Mouse (Mus musculus) midbrain, embryonic 15.5 days (tissue): Measurements from ENCODE around the gene Sapcd1. TPM values are rescaled to one million over a fixed set of nuclear protein-coding genes. Genes with fewer than 3 reads are reported as not detected.

Experiments
- ATAC-seq: fragments of 200-750 bp; cut with Nextera tagmentation; replicated peaks from 2 replicates; pipeline ENCODE4 v1.8.0; 2017; ENCODE audit warnings: moderate TSS enrichment
- H3K27ac ChIP-seq: fragments of 300-500 bp; sonication (generic); 2 replicates; pipeline ENCODE4 v1.5.1; 2015; ENCODE audit warnings: mild to moderate bottlenecking, inconsistent platforms
- H3K27me3 ChIP-seq: fragments of 300-500 bp; sonication (generic); replicated peaks from 2 replicates; pipeline ENCODE4 v1.6.1; 2015; ENCODE audit warnings: inconsistent platforms
- H3K36me3 ChIP-seq: fragments of 300-500 bp; sonication (generic); replicated peaks from 2 replicates; pipeline ENCODE4 v1.6.1; 2015; ENCODE audit warnings: inconsistent platforms
- H3K4me1 ChIP-seq: fragments of 300-500 bp; sonication (generic); 2 replicates; pipeline ENCODE4 v1.6.1; 2015; ENCODE audit warnings: inconsistent platforms
- H3K4me2 ChIP-seq: fragments of 300-500 bp; sonication (generic); 2 replicates; pipeline ENCODE4 v1.6.1; 2015; ENCODE audit warnings: inconsistent platforms, mild to moderate bottlenecking, moderate library complexity
- H3K4me3 ChIP-seq: fragments of 300-500 bp; sonication (generic); 2 replicates; pipeline ENCODE4 v1.5.1; 2015; ENCODE audit warnings: mild to moderate bottlenecking, inconsistent platforms
- H3K9ac ChIP-seq: fragments of 300-500 bp; sonication (generic); 2 replicates; pipeline ENCODE4 v1.6.1; 2015; ENCODE audit warnings: mild to moderate bottlenecking, inconsistent platforms
- H3K9me3 ChIP-seq: fragments of 300-500 bp; sonication (generic); 2 replicates; pipeline ENCODE4 v1.6.1; 2016; ENCODE audit warnings: inconsistent platforms
- WGBS: fragments of 180-500 bp; shearing (Covaris S2); methylation state at CpG from one replicate; pipeline ENCODE4 v1.1.7; 2015; ENCODE audit warnings: mixed read lengths; 5-methylcytosine and 5-hydroxymethylcytosine counted together
- polyA plus RNA-seq: library from polyadenylated mRNA; unstranded; fragments of >200 nt; fragmentation: Nextera tagmentation; extraction: Ambion mirVana; gene quantifications from 2 replicates; pipeline ENCODE4 v1.2.1, GENCODE M21; 2015

Sapcd1 gene
- polyA plus RNA-seq, 1 experiment from 2014 or later: 2.7 TPM

DNA sequence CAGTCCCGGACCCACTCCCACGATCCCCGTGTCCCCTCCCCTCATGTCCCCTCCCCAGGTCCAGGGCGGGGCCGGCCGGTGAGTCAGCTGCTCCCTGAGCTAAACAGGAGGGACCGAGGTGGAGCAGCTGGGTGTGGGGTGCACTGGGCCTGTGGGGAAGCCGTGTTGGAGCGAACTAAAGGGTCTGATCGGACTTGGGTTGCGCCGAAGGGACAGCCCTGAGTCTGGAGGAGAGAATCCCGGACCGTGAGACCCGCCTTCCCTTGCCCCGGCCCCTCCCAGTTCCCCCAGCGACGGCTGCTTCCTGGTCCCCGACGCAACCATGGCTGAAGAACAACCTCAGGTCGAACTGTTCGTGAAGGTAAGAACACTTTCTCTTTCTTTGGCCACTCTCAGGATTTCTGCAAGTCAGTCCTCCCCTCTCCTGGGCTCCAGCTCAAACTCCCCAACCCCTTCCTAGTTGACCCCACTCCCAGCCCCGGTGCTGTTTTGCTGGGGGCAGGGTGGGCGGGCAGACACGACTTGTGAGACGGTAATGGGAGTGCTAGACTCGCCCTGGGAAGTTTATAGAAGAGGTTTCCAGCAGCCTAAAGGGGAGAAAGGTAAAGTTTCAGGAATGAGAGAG is 22.4 kb upstream of the Sapcd1 start:
- Histone ChIP-seq H3K4me2 (peak overlapping the region; percentile 54), H3K36me3 (no peaks in the 10 kb centered on the region), H3K9ac (peak overlapping the region; percentile 47), H3K9me3 (no peaks in the 10 kb centered on the region), H3K27me3 (no peaks in the 10 kb centered on the region), H3K4me1 (peaks cover 32% of the 10 kb centered on the region), H3K27ac (peak overlapping the region; percentile 83), H3K4me3 (peak overlapping the region; percentile 35)
- ATAC-seq: no peak
- 2% methylated on average over 27 of the region's 27 CpGs for WGBS

DNA sequence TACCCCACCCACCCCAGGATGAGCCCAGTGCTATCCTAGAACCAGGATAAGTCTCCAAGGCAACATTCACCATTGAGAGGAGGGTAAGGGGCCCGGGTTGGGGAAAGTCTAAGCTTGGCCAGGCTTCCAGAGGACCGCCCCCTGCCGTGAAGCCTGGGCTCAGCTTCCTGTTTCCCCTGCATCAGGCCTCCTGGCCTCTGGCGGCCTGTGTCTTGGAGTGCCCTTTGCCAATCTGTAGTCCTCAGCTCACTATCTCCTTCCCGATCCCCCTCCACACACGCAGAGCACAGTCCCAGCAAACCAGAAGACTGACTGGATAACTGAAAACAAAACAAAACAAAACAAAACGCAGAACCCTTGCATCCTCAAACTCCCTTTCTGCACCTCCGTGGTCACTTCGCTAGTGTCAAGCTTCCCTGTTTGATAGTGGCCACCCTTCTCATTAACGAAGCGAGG is 21.8 kb upstream of the Sapcd1 start, which contains the start of gene Clic1:
Gene Clic1 (plus strand): TSS at position 406 of the 456 bp plus-strand sequence.
- peak within 1 kb of the TSS; percentile 83 for H3K27ac ChIP-seq
- H3K27me3 ChIP-seq: no peaks in the 10 kb centered on the region
- WGBS: 5% methylated on average over 11 of the region's 11 CpGs
- H3K9ac ChIP-seq: peak within 1 kb of the TSS; percentile 47
- no peaks in the 10 kb centered on the region for H3K36me3 ChIP-seq
- peak within 1 kb of the TSS; percentile 54 for H3K4me2 ChIP-seq
- peak within 1 kb of the TSS; percentile 35 for H3K4me3 ChIP-seq
- peaks cover 32% of the 10 kb centered on the region for H3K4me1 ChIP-seq
- ATAC-seq: no peak
- no peaks in the 10 kb centered on the region for H3K9me3 ChIP-seq

DNA sequence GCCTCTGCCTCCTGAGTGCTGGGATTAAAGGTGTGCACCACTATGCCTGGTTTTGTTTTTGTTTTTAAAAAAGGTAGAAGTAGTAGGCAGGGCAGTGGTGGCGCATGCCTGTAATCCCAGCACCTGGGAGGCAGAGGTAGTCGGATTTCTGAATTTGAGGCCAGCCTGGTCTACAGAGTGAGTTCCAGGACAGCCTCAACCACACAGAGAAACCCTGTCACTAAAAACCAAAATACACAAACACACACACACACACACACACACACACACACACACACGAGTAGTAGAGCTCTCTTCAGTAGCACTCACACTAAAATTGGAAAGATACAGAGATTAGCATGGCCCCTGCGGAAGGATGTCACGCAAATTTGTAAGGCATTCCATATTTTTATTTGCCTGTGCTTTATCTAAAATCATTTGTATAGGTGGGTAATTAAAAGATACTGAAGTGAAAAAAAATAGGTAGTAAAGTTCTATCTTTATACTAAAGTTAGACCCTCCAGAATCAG is 21.2 kb upstream of the Sapcd1 start:
- peak overlapping the region; percentile 83; the same call in 1 of the 2 replicates for H3K27ac ChIP-seq

DNA sequence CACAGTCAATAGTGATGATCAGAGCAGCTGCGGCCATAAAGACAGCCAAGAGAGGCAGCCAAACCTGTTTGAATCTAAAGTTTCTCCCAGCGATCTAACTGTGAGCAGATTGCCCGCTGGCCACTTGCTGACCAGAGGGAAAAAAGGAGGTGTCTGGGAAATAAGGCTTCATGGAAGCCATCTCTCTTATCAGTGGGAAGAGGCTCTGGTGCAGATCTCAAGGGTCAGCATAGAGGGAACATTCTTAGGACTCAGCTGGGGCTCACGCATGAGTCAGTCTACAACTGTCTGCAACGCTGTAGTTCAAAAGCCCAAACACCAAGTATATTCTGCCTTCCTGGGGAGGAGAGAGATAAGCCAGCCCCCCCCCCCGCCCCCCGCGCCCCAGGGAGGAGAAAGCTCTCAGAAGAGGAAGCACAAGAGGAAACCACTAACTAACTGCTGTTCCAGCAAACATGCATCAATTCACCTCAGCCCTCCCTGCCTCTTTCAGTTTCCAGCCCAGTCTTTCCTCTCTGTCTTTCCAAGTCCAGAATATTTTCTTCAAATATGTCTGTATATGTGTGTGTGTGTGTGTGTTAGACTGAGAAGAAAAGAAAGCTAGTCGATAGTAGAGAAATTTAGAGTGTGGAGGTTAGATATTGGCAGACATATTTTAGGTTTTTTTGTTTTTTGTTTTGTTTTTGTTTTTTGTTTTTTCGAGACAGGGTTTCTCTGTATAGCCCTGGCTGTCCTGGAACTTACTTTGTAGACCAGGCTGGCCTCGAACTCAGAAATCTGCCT is 20.5 kb upstream of the Sapcd1 start:
- H3K9me3 ChIP-seq: no peaks in the 10 kb centered on the region
- no peak for ATAC-seq
- H3K4me3 ChIP-seq: no peak overlapping the region
- no peak overlapping the region for H3K4me2 ChIP-seq
- no peak overlapping the region for H3K9ac ChIP-seq
- no peaks in the 10 kb centered on the region for H3K27me3 ChIP-seq
- 43% methylated on average over 10 of the region's 11 CpGs for WGBS
- peaks cover 32% of the 10 kb centered on the region for H3K4me1 ChIP-seq
- no peak overlapping the region for H3K27ac ChIP-seq
- H3K36me3 ChIP-seq: no peaks in the 10 kb centered on the region

More for the DNA sequence above, 21.2 kb upstream of the Sapcd1 start:
- 59% methylated on average over 5 of the region's 5 CpGs for WGBS
- H3K4me2 ChIP-seq: peak overlapping the region; percentile 54; the same call in 1 of the 2 replicates
- H3K27me3 ChIP-seq: no peaks in the 10 kb centered on the region
- H3K4me3 ChIP-seq: no peak overlapping the region
- H3K9ac ChIP-seq: no peak overlapping the region
- H3K9me3 ChIP-seq: no peaks in the 10 kb centered on the region
- H3K36me3 ChIP-seq: no peaks in the 10 kb centered on the region
- ATAC-seq: no peak
- peaks cover 32% of the 10 kb centered on the region for H3K4me1 ChIP-seq

DNA sequence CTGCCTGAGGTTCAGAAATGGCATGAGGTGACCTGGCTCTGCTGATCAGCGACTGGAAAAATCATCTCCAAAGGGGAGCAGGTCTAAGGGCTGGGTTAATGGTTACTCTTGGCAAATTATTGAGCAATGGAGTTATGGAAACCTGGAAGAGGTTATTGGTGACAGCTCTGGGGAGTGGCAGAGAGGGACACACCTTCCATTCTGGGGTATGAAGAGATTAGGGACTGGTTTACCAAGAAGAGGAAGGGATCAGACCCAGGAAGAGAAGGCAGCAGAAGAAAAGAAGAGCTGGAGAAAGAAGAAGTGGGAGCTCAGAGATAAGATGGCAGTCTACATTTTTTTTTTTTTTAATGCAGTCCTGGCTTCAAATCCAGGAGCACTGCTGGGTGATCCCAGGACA is 19.9 kb upstream of the Sapcd1 start:
- no peak for ATAC-seq
- WGBS: 49% methylated on average over 1 of the region's 1 CpGs
- peaks cover 32% of the 10 kb centered on the region for H3K4me1 ChIP-seq
- H3K27ac ChIP-seq: no peak overlapping the region
- H3K4me2 ChIP-seq: no peak overlapping the region
- no peaks in the 10 kb centered on the region for H3K36me3 ChIP-seq
- no peaks in the 10 kb centered on the region for H3K27me3 ChIP-seq
- H3K9me3 ChIP-seq: no peaks in the 10 kb centered on the region
- H3K4me3 ChIP-seq: no peak overlapping the region
- H3K9ac ChIP-seq: no peak overlapping the region

DNA sequence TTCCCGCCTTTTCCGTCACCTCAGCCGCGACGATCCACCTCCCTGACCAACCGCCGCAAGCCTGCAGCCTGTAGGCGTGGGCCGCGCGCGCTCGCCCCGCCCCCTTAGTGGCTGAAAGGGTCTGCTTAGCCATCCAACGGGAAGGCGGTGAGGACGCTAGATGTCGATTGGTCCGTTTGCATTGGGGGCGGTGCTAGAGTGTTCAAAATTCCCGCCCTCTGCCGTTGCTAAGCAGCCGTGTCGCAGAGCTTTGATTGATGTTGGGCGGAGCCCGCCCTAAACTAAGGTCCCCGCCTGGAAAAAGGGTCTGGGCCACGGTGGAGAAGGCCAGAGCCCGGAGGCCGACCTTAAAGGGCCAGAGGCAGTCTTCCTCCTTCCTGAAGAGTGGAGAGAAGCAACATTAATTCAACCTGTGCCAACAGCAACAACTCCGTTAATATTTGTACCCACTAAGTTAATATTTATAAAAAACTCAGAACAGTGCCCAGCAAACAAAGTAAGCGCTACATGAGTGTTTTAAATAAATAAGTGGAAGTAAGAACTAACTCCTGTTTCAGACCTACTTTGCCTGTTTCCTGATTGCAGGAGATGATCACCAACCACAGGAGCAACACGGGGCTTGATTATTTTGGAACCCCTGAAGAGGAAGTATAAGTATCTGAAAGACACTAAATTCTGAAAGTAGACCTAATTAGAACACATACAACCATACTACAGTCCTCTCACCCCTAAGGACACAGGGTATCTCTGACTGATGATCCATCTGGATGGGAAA is 19.1 kb upstream of the Sapcd1 start, which contains the start of gene Msh5:
Gene Msh5 (minus strand): TSS at position 65 of the 775 bp plus-strand sequence.
- ATAC-seq: peak; percentile 99
- Histone ChIP-seq H3K36me3 (no peaks in the 10 kb centered on the region), H3K9ac (peak within 1 kb of the TSS; percentile 57), H3K9me3 (no peaks in the 10 kb centered on the region), H3K4me1 (peaks cover 26% of the 10 kb centered on the region), H3K27ac (peak within 1 kb of the TSS; percentile 53), H3K4me2 (peak within 1 kb of the TSS; percentile 95), H3K27me3 (no peaks in the 10 kb centered on the region), H3K4me3 (peak within 1 kb of the TSS; percentile 64)
- WGBS: 3% methylated on average over 33 of the region's 33 CpGs

DNA sequence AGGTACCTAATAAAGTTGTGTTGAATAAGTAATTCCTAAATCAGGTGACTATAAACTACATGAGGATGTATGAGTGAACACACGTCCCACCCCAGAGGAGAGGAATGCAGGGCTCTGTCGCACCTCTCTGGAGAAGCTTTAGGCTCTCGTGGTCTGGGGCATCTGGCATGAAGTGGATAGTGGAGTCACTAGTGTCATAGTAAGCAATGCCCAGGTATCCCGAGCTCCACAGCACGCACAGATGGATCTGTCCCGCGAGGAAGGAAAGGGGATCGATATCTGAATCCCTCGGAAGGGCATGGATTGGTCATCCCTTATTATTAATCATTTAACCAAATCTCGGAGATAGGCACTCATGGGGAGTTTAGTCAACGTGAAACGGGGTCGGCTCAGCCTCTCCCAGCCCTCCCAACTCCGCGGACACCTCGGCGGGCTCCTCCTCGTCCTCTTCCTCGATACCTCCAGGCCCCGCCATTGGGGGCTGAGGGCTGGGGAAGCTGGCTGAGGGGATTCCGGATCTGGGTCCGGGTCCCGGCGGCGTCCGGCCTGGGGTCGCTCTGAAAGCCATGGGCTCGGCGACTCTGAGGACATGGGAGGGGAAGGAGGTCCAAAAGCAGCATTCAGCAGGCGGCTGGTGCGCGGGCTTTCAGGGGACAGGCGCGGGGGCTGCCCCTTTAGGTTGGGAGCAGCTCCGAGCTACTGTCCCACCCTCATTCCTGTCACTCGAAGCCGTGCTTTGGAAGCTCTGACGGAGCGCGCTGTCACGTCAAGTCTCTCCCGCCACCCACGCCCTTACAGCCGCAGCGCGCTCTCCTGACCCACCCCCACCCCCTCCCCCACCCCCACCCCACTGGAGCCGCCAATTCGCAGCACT is 18.2 kb upstream of the Sapcd1 start:
- Histone ChIP-seq H3K9ac (peak overlapping the region; percentile 57), H3K4me2 (peak overlapping the region; percentile 95), H3K9me3 (no peaks in the 10 kb centered on the region), H3K4me1 (peaks cover 18% of the 10 kb centered on the region), H3K4me3 (peak overlapping the region; percentile 64), H3K36me3 (no peaks in the 10 kb centered on the region), H3K27me3 (no peaks in the 10 kb centered on the region), H3K27ac (peak overlapping the region; percentile 53)
- 5% methylated on average over 46 of the region's 48 CpGs for WGBS
- peak; percentile 82; the same call in 1 of the 2 replicates for ATAC-seq

DNA sequence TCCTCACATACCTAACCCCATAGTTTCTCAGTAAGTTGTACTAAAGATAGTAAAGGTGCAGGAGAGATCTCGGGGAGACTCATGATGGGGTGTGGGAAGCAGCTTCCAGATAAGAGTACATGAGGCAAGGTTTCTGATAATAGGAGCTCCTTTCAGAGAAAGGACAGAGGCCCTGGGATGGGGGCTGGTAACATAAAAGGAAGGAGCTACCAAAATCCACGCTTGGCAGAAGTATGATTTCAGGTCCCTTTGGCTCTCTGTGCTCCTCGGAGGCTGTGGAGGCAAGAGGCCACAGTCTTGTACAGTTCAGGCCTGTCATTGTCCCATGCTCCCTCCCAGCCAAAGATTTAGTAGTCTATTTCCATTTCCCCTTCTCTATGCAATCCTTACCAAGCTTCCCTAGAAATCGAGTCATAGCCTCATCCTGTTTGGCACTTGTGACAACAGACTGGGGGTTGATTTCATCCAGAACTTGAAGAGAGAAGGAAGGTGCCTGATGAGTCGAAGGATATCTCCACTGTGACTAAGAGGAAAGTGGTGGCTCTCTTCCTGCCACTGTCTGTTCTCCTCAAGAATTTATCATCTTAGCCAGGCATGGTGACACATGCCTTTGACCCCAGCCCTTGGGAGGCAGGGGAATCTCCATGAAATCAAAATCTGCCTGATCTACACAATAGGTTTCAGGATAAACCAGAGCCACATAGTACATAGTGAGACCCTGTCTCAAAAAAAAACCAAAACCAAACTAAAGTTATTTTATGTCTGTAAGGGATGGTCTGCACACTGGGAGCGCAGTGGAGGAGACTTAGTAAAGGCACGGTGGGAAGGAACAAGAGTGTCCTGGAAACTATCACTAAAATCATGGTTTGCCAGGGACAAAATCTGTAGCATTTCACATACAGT is 17.3 kb upstream of the Sapcd1 start:
- no peak for ATAC-seq
- Histone ChIP-seq H3K4me2 (peak overlapping the region; percentile 95), H3K4me3 (0 out of 2 replicates have a peak overlapping the region, but pooled peaks have one; percentile 64), H3K4me1 (peaks cover 16% of the 10 kb centered on the region), H3K27ac (no peak overlapping the region), H3K36me3 (no peaks in the 10 kb centered on the region), H3K9ac (no peak overlapping the region), H3K27me3 (no peaks in the 10 kb centered on the region), H3K9me3 (no peaks in the 10 kb centered on the region)
- 88% methylated on average over 7 of the region's 7 CpGs for WGBS

DNA sequence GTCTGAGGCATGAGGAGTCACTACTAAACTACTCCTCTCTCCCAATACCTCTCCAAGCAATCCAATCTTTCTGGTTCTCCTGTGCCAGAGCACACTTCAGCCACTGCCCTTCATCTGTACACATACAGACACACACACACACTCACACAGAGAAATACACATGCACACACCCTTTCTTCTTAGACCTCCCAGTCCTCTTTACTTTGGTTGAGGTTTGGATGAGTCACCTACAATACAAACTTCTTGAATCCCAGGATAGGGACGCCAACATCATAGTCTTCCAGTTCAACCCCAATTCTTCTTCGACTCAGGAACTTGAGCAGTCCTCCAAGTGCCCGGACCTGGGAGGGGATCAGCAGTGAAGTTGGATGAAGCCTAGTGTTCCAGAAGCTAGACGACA is 16.0 kb upstream of the Sapcd1 start:
- Histone ChIP-seq H3K9me3 (no peaks in the 10 kb centered on the region), H3K27ac (no peak overlapping the region), H3K9ac (no peak overlapping the region), H3K4me3 (no peak overlapping the region), H3K27me3 (no peaks in the 10 kb centered on the region), H3K4me1 (peaks cover 8% of the 10 kb centered on the region), H3K4me2 (no peak overlapping the region), H3K36me3 (no peaks in the 10 kb centered on the region)
- WGBS: 88% methylated on average over 4 of the region's 4 CpGs
- no peak for ATAC-seq

DNA sequence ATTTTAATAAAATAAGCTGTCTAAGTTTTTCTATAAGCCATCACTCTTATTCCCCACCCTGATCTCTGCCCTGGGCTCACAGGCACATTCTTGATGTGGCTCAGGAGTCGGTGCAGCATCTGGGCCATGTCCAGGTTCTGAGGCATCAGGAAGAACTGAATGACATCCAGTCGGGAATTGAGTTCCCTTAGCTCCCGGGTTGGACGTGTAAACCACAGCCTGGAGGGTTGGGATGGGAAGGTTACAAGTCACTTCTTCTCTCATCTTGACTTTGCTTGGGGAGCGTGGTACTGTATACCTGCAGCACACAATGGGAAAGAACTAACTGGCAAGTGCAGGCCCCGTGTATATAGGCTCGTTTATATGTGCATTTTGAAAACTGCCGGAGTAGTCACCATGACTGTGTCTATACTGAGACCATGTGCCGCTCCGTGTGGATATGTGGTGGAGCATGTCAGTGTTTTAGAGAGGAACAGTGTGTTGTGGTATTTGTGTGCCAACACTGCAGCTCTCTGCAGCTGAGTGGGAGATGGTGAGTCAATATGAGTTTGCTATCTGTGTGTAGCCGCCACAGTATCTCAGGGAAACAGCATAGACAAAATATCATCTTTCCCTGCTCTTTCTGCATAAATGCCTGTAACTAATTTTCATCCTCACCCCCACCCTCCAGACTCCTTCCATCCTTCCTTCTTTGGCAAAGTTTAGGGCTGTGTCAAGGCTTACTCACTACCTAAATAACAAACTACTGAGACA is 11.5 kb upstream of the Sapcd1 start:
- no peak for ATAC-seq
- no peak overlapping the region for H3K4me2 ChIP-seq
- WGBS: 86% methylated on average over 11 of the region's 11 CpGs

More for the DNA sequence above, 11.5 kb upstream of the Sapcd1 start:
- Histone ChIP-seq H3K9ac (no peak overlapping the region), H3K36me3 (no peaks in the 10 kb centered on the region), H3K9me3 (no peaks in the 10 kb centered on the region), H3K27me3 (no peaks in the 10 kb centered on the region), H3K27ac (no peak overlapping the region), H3K4me3 (no peak overlapping the region), H3K4me1 (no peaks in the 10 kb centered on the region)
